25 mouse cellular contexts compared by ENCODE assay signal in the genomic region with DNA sequence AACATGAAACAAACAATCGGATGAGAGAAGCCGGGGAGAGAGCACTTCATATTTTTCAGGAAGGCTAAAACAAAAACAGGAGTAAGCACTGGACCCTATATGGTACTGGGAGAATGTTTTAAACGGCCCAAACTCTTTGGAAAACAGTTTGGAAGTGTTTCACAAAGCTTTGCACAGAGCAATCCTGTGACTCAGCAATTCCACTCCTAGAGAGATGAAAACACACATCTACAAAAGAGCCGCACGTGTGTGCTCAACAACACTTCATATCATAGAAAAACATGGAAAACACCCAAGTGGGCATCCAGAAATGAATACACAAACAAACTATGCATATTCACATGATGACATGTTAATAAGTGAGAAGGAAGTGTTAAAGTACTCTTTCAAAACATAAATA. TPM values are rescaled to one million over a fixed set of nuclear protein-coding genes. Genes with fewer than 3 reads are reported as not detected.
"Had no signal": no experiment of that assay in that cellular context is flagged by ENCODE, and none has a peak within 500 bp of the region (broad histone marks: within the 10 kb centered on the region; RNA-seq: fewer than 3 reads in every experiment).

No protein-coding gene starts in this region.

- ATAC-seq: liver, embryonic 12.5 days; midbrain, embryonic 16.5 days had no signal

- H3K27ac ChIP-seq: liver, embryonic 12.5 days; liver, embryonic 14.5 days; lung, embryonic 15.5 days; midbrain, embryonic 10.5 days; midbrain, embryonic 12.5 days; neural tube, embryonic 13.5 days; neural tube, embryonic 15.5 days; stomach, embryonic 15.5 days; stomach, postnatal 0 days had no signal

- H3K9ac ChIP-seq: liver, embryonic 12.5 days; liver, embryonic 14.5 days; lung, embryonic 15.5 days; midbrain, embryonic 12.5 days; neural tube, embryonic 13.5 days; neural tube, embryonic 15.5 days; stomach, embryonic 15.5 days had no signal

- H3K4me3 ChIP-seq: liver, embryonic 12.5 days; lung, embryonic 15.5 days; midbrain, embryonic 10.5 days; midbrain, embryonic 12.5 days; myocyte; neural tube, embryonic 13.5 days; neural tube, embryonic 15.5 days; stomach, embryonic 15.5 days had no signal

- H3K4me1 ChIP-seq: neural tube, embryonic 13.5 days; neural tube, embryonic 15.5 days; stomach, embryonic 15.5 days had no signal

- H3K36me3 ChIP-seq: lung, embryonic 15.5 days; neural tube, embryonic 13.5 days; neural tube, embryonic 15.5 days; stomach, embryonic 15.5 days had no signal

- DNase-seq: lung, postnatal 4 days; midbrain, embryonic 14.5 days; retina, postnatal 1 day; right cerebral cortex, adult 18-20 months; right cerebral cortex, postnatal 25 days; right cerebral cortex, postnatal 4 days; thymus, adult 2 months; thymus, postnatal 25 days; thymus, postnatal 4 days had no signal

- H3K9me3 ChIP-seq: liver, embryonic 12.5 days; lung, embryonic 15.5 days; midbrain, embryonic 10.5 days; midbrain, embryonic 12.5 days; neural tube, embryonic 13.5 days; neural tube, embryonic 15.5 days; stomach, embryonic 15.5 days had no signal

- H3K27me3 ChIP-seq: liver, embryonic 12.5 days; lung, embryonic 15.5 days; midbrain, embryonic 12.5 days; neural tube, embryonic 13.5 days; neural tube, embryonic 15.5 days; stomach, embryonic 15.5 days had no signal

- H3K4me2 ChIP-seq: liver, embryonic 12.5 days; lung, embryonic 15.5 days; midbrain, embryonic 12.5 days; neural tube, embryonic 13.5 days; neural tube, embryonic 15.5 days; stomach, embryonic 15.5 days had no signal

RNA-seq across cellular contexts. Expression of a gene that starts 30.2 kb away (rescaled TPM):
- polyA plus RNA-seq: liver, embryonic 12.5 days; liver, embryonic 14.5 days; liver, embryonic 16.5 days; lung, embryonic 15.5 days; midbrain, embryonic 10.5 days; midbrain, embryonic 12.5 days; midbrain, embryonic 14.5 days; midbrain, embryonic 16.5 days; neural tube, embryonic 11.5 days; neural tube, embryonic 13.5 days; neural tube, embryonic 15.5 days; small intestine, adult 2 months; spleen, adult 2 months; stomach, embryonic 15.5 days; stomach, postnatal 0 days; testis, adult 2 months had no signal
